Mouse (Mus musculus): ENCODE data around the gene Tbcc. TPM values are rescaled to one million over a fixed set of nuclear protein-coding genes. Genes with fewer than 3 reads are reported as not detected.

Gene Tbcc
- polyA plus RNA-seq, 1 experiment from 2014 or later, result 51.0 TPM

DNA sequence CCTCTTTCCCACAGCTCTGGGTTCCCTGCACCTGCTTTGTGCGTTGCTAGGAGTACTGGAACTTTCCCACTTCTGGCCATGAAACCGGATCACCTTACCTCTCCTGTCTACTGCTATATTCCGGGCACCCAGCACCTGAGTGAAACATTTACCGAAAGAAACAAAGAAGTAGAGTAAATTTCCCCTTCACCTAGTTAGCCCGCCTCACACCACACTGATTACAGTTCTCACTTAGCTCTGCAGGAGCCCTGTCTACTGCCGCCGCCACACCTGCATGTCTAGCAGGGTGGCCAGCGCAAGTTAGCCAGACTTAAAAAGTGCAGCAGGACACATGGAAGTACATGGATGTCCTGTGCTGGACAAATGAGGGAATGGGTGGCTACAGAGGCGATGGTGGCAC lies 7.4 kb upstream of the Tbcc start:
- H3K9me3 ChIP-seq (ENCODE audit: low read length), result no peaks in the 10 kb centered on the region
- H3K4me3 ChIP-seq (ENCODE audit: low read depth, low read length), result no peak overlapping the region
- no peaks in the 10 kb centered on the region for H3K4me1 ChIP-seq (ENCODE audit: insufficient read depth, low read depth, low read length)
- WGBS, result 68% methylated on average over 9 of the region's 9 CpGs
- DNase-seq (ENCODE audit: low spot score) (no peak), ATAC-seq (no peak)
- no peaks in the 10 kb centered on the region for H3K27me3 ChIP-seq (replicated peaks; ENCODE audit: insufficient read depth, low read length)
- no peaks in the 10 kb centered on the region for H3K36me3 ChIP-seq (ENCODE audit: insufficient read depth, low read length)
- no peak overlapping the region for H3K4me2 ChIP-seq (replicated peaks; ENCODE audit: low read depth, low read length)
- TF ChIP-seq EP300 (IDR thresholded peaks at IDR 0.05) (no peak), CTCF (IDR thresholded peaks at IDR 0.05) (no peak)
- H3K9ac ChIP-seq (replicated peaks; ENCODE audit: low read depth), result no peak overlapping the region
- no peak overlapping the region for H3K27ac ChIP-seq (ENCODE audit: low read length)

GRCm38 (mm10) chr17:46884766-46885165 lies 5.7 kb upstream of the Tbcc start:
- DNase-seq (ENCODE audit: low spot score), result no peak
- no peak for ATAC-seq
- Histone ChIP-seq H3K4me2 (replicated peaks; ENCODE audit: low read depth, low read length) (no peak overlapping the region), H3K27me3 (replicated peaks; ENCODE audit: insufficient read depth, low read length) (no peaks in the 10 kb centered on the region), H3K4me1 (ENCODE audit: insufficient read depth, low read depth, low read length) (no peaks in the 10 kb centered on the region), H3K36me3 (ENCODE audit: insufficient read depth, low read length) (no peaks in the 10 kb centered on the region), H3K9me3 (ENCODE audit: low read length) (no peaks in the 10 kb centered on the region), H3K9ac (replicated peaks; ENCODE audit: low read depth) (no peak overlapping the region), H3K27ac (ENCODE audit: low read length) (no peak overlapping the region), H3K4me3 (ENCODE audit: low read depth, low read length) (no peak overlapping the region)
- TF ChIP-seq EP300 (IDR thresholded peaks at IDR 0.05), result no peak
- no peak for TF ChIP-seq CTCF (IDR thresholded peaks at IDR 0.05)
- 92% methylated on average over 6 of the region's 6 CpGs for WGBS

DNA sequence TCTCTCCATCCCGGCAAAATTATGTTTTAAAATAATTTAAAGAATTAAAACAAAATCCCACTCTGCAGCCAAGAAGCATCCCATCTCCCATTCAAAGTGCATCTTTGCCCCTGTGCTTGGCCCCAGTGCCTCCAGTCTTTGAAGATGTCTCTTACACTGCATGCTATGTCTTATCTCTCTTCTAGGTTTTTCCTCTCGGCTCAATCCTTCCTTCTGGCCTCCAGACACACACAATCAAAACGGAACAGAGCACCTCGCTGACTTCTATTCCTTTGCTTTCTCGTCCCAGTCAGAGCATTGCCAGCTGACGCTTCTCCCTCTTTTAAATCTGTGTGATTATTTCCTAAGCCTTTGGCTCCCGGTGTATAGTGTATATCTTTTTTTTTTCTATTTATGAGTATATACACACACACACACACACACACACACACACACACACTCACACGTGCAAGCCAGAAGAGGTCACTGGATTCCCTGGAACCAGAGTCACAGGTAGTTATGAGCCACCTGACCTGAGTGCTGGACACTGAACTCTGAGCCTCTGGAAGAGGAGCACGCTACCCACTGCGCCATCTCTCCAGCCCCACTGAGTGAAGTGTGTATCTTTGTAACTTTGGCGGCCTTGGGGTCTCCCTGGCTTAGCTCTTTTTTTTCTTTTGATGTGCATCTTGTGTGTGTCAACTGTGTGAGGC lies 5.1 kb upstream of the Tbcc start:
- Histone ChIP-seq H3K9ac (replicated peaks; ENCODE audit: low read depth) (no peak overlapping the region), H3K4me2 (replicated peaks; ENCODE audit: low read depth, low read length) (no peak overlapping the region), H3K4me1 (ENCODE audit: insufficient read depth, low read depth, low read length) (no peaks in the 10 kb centered on the region), H3K27me3 (replicated peaks; ENCODE audit: insufficient read depth, low read length) (no peaks in the 10 kb centered on the region), H3K4me3 (ENCODE audit: low read depth, low read length) (no peak overlapping the region), H3K27ac (ENCODE audit: low read length) (no peak overlapping the region), H3K36me3 (ENCODE audit: insufficient read depth, low read length) (no peaks in the 10 kb centered on the region), H3K9me3 (ENCODE audit: low read length) (no peaks in the 10 kb centered on the region)
- TF ChIP-seq CTCF (IDR thresholded peaks at IDR 0.05) (no peak), EP300 (IDR thresholded peaks at IDR 0.05) (no peak)
- no peak for DNase-seq (ENCODE audit: low spot score)
- 64% methylated on average over 11 of the region's 11 CpGs for WGBS
- ATAC-seq, result no peak

DNA sequence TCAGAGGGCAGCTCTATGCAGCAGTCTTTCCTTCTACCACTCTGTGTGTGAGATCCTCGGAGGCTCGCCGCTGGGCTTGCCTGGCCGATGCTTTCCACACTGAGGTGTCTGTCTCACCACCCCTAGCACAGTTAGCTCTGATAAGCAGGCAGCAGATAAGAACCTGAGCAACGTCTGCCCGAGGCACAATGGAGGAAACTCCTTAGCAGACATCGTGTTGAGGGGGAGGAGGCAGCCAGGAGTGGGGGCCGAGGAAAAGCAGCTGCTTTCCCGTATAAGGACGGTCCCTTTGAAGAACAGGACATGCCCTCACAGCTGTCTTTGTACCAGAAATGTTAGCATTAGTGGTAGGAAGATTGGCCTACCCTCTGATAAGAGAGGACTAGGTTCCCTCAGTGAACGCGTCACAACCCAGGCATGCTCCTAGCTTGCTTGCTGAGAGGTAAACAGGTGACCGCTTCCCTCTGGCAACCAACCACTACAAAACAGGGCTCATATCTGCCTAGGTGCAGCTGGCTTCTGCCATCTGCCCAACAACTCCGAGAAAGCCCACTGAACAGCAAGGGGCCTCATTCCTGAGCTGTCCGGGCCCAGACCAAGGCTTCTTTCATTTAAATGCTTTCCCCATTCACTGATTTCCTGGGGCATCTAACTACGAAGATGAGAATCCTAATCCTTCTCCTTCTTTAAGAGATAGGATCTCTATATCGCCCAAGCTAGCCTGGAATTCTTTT lies 4.4 kb upstream of the Tbcc start:
- Histone ChIP-seq H3K4me2 (replicated peaks; ENCODE audit: low read depth, low read length) (no peak overlapping the region), H3K27ac (ENCODE audit: low read length) (no peak overlapping the region)

GRCm38 (mm10) chr17:46888511-46889212 lies 1.8 kb upstream of the Tbcc start:
- 26% methylated on average over 16 of the region's 16 CpGs for WGBS
- Histone ChIP-seq H3K27me3 (replicated peaks; ENCODE audit: insufficient read depth, low read length) (no peaks in the 10 kb centered on the region), H3K27ac (ENCODE audit: low read length) (no peak overlapping the region), H3K4me2 (replicated peaks; ENCODE audit: low read depth, low read length) (peak overlapping the region; percentile 93), H3K4me3 (ENCODE audit: low read depth, low read length) (peak overlapping the region; percentile 82; the same call in 1 of the 2 replicates), H3K9ac (replicated peaks; ENCODE audit: low read depth) (no peak overlapping the region), H3K9me3 (ENCODE audit: low read length) (no peaks in the 10 kb centered on the region), H3K36me3 (ENCODE audit: insufficient read depth, low read length) (no peaks in the 10 kb centered on the region), H3K4me1 (ENCODE audit: insufficient read depth, low read depth, low read length) (peaks cover 13% of the 10 kb centered on the region; the same call in 1 of the 2 replicates)
- DNase-seq (ENCODE audit: low spot score) (peak; percentile 80), ATAC-seq (no peak)
- no peak for TF ChIP-seq EP300 (IDR thresholded peaks at IDR 0.05)
- peak; percentile 79 for TF ChIP-seq CTCF (IDR thresholded peaks at IDR 0.05)

More for the DNA sequence above, 4.4 kb upstream of the Tbcc start:
- DNase-seq (ENCODE audit: low spot score), result peak; percentile 68
- Histone ChIP-seq H3K27me3 (replicated peaks; ENCODE audit: insufficient read depth, low read length) (no peaks in the 10 kb centered on the region), H3K4me1 (ENCODE audit: insufficient read depth, low read depth, low read length) (no peaks in the 10 kb centered on the region), H3K4me3 (ENCODE audit: low read depth, low read length) (no peak overlapping the region), H3K9ac (replicated peaks; ENCODE audit: low read depth) (no peak overlapping the region), H3K9me3 (ENCODE audit: low read length) (no peaks in the 10 kb centered on the region), H3K36me3 (ENCODE audit: insufficient read depth, low read length) (no peaks in the 10 kb centered on the region)
- TF ChIP-seq EP300 (IDR thresholded peaks at IDR 0.05) (no peak), CTCF (IDR thresholded peaks at IDR 0.05) (no peak)
- no peak for ATAC-seq
- 32% methylated on average over 17 of the region's 17 CpGs for WGBS

DNA sequence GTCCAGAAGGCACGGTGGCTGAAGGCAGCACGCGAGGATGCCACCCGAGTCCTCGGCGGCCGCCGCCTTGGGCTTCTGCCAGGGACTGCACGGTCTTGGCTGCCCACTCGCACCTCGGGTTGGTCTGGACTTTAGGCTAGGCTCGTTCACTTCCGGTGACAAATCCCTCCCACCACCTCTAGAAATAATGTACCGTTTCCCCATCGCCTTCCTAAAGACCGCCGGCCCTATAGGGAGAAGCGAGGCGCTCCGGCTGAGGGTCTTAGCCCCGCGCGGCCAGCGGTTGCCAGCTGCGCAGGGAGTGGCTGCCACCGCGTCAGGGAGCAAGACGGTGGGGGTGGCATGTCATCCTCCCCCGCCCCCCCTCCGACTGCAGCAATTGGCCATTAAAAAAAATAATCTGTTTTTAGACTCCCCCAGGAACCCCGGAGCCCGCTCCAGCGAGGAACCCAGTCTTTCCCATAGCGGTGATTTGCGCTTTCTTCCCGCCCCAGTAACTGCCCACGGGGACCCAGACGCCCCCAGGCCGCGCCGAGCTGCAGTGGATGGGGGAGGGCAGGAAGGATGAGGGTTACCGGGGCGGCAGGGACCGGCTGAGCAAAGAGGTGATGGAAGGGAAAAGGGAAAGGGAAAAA lies 917 bp upstream of the Tbcc start:
- peak overlapping the region; percentile 62 for H3K9ac ChIP-seq (replicated peaks; ENCODE audit: low read depth)
- H3K9me3 ChIP-seq (ENCODE audit: low read length), result no peaks in the 10 kb centered on the region
- H3K4me1 ChIP-seq (ENCODE audit: insufficient read depth, low read depth, low read length), result peaks cover 13% of the 10 kb centered on the region; the same call in 1 of the 2 replicates
- H3K4me2 ChIP-seq (replicated peaks; ENCODE audit: low read depth, low read length), result peak overlapping the region; percentile 93
- H3K27me3 ChIP-seq (replicated peaks; ENCODE audit: insufficient read depth, low read length), result no peaks in the 10 kb centered on the region
- peak overlapping the region; percentile 82 for H3K4me3 ChIP-seq (ENCODE audit: low read depth, low read length)
- TF ChIP-seq EP300 (IDR thresholded peaks at IDR 0.05), result no peak
- 0 out of 2 replicates have a peak, but pooled peaks have one; percentile 17 for TF ChIP-seq CTCF (IDR thresholded peaks at IDR 0.05)
- under 1% methylated on average over 41 of the region's 44 CpGs for WGBS
- DNase-seq (ENCODE audit: low spot score) (peak; percentile 88), ATAC-seq (peak; percentile 46)
- H3K27ac ChIP-seq (ENCODE audit: low read length), result peak overlapping the region; percentile 94
- no peaks in the 10 kb centered on the region for H3K36me3 ChIP-seq (ENCODE audit: insufficient read depth, low read length)
